Mouse (Mus musculus) MEL (cell line): ENCODE results near the gene Zfand2a. TPM values are rescaled to one million over a fixed set of nuclear protein-coding genes. Genes with fewer than 3 reads are reported as not detected.
A peak's percentile ranks its signal among the peaks of the same experiment; 100 is the strongest.

ENCODE experiments used
- DNase-seq: peaks from one replicate; pipeline ENCODE4 v3.0.0; 2011; ENCODE audit warnings: low read depth, low spot score
- H3K27ac ChIP-seq: 2 replicates; pipeline ENCODE4 v1.5.1; 2012; ENCODE audit warnings: low read depth, mild to moderate bottlenecking, control low read depth, low read length, moderate library complexity; ENCODE audit not compliant: control insufficient read depth
- H3K27me3 ChIP-seq, 2 experiments: fragments of 150-350 bp in 1 of 2; sonication (generic) in 1 of 2; 2 replicates each; pipeline ENCODE4 v1.6.1; 2012; ENCODE audit warnings: low read length in 2 of 2, mild to moderate bottlenecking in 2 of 2, improper control_type of control experiment in 1 of 2, moderate library complexity in 1 of 2; ENCODE audit not compliant: insufficient read depth in 2 of 2, control insufficient read depth in 1 of 2
- H3K36me3 ChIP-seq, 2 experiments: 2 replicates each; pipeline ENCODE4 v1.6.1; 2012 to 2014; ENCODE audit warnings: low read length in 2 of 2, improper control_type of control experiment in 1 of 2, inconsistent platforms in 1 of 2, mild to moderate bottlenecking in 1 of 2; ENCODE audit not compliant: insufficient read depth in 2 of 2, control insufficient read depth in 1 of 2
- H3K4me1 ChIP-seq, 2 experiments: fragments of 150-350 bp in 1 of 2; sonication (generic) in 1 of 2; 2 replicates each; pipeline ENCODE4 v1.6.1; 2012; ENCODE audit warnings: low read length in 2 of 2, improper control_type of control experiment in 1 of 2, mild to moderate bottlenecking in 1 of 2; ENCODE audit not compliant: insufficient read depth in 2 of 2, control insufficient read depth in 1 of 2
- H3K4me3 ChIP-seq, 2 experiments: fragments of 150-350 bp in 1 of 2; sonication (generic) in 1 of 2; 2 replicates each; pipeline ENCODE4 v1.5.1; 2012; ENCODE audit warnings: low read depth in 2 of 2, low read length in 2 of 2, mild to moderate bottlenecking in 2 of 2, moderate library complexity in 2 of 2, control low read depth in 1 of 2, improper control_type of control experiment in 1 of 2; ENCODE audit not compliant: control insufficient read depth in 1 of 2, insufficient read depth in 1 of 2
- H3K79me2 ChIP-seq: 2 replicates; pipeline ENCODE4 v1.6.1; 2012; ENCODE audit warnings: mild to moderate bottlenecking, low read length, moderate library complexity; ENCODE audit not compliant: control insufficient read depth, poor library complexity, insufficient read depth
- H3K9ac ChIP-seq: 2 replicates; pipeline ENCODE4 v1.6.1; 2012; ENCODE audit warnings: low read depth, mild to moderate bottlenecking, control low read depth, low read length, moderate library complexity; ENCODE audit not compliant: control insufficient read depth, poor library complexity, severe bottlenecking
- H3K9me3 ChIP-seq: fragments of 150-350 bp; sonication (generic); replicated peaks from 2 replicates; pipeline ENCODE4 v1.6.1; 2012; ENCODE audit warnings: mild to moderate bottlenecking, low read length, improper control_type of control experiment, moderate library complexity; ENCODE audit not compliant: insufficient read depth
- CHD1 ChIP-seq: IDR thresholded peaks from 2 replicates; pipeline ENCODE4 v1.6.1; 2012; ENCODE audit warnings: low read depth, mild to moderate bottlenecking, inconsistent platforms, low read length, improper control_type of control experiment
- E2F4 ChIP-seq: IDR thresholded peaks from 2 replicates; pipeline ENCODE4 v1.6.1; 2011; ENCODE audit warnings: low read depth, low read length, improper control_type of control experiment, borderline replicate concordance
- EP300 ChIP-seq, 2 experiments: IDR thresholded peaks; 2 replicates each; pipeline ENCODE4 v1.6.1; 2011; ENCODE audit warnings: improper control_type of control experiment in 2 of 2, low read length in 2 of 2, low read depth in 1 of 2, mild to moderate bottlenecking in 1 of 2
- MAFK ChIP-seq: IDR thresholded peaks from 2 replicates; pipeline ENCODE4 v1.6.1; 2011; ENCODE audit warnings: low read depth, mild to moderate bottlenecking, low read length, improper control_type of control experiment, borderline replicate concordance
- MAZ ChIP-seq: IDR thresholded peaks from 2 replicates; pipeline ENCODE4 v1.6.1; 2012; ENCODE audit warnings: low read depth, mild to moderate bottlenecking, inconsistent platforms, low read length, improper control_type of control experiment
- MEF2A ChIP-seq: IDR thresholded peaks from 2 replicates; pipeline ENCODE4 v1.6.1; 2014; ENCODE audit warnings: low read depth, mild to moderate bottlenecking, inconsistent platforms, low read length, improper control_type of control experiment; ENCODE audit not compliant: poor library complexity, insufficient replicate concordance, severe bottlenecking; ENCODE audit errors: extremely low read depth
- MYB ChIP-seq: IDR thresholded peaks from 2 replicates; pipeline ENCODE4 v1.6.1; 2011; ENCODE audit warnings: mild to moderate bottlenecking, low read depth, low read length, improper control_type of control experiment
- NELFE ChIP-seq: IDR thresholded peaks from 2 replicates; pipeline ENCODE4 v1.6.1; 2011; ENCODE audit warnings: low read depth, low read length, improper control_type of control experiment
- NRF1 ChIP-seq: IDR thresholded peaks from 2 replicates; pipeline ENCODE4 v1.6.1; 2014; ENCODE audit warnings: low read depth, mild to moderate bottlenecking, inconsistent platforms, low read length, improper control_type of control experiment, moderate library complexity; ENCODE audit not compliant: poor library complexity, insufficient read depth, severe bottlenecking
- POLR2A ChIP-seq, 2 experiments: IDR thresholded peaks; 2 replicates each; pipeline ENCODE4 v1.6.1; 2011 to 2012; ENCODE audit warnings: low read length in 2 of 2, mild to moderate bottlenecking in 2 of 2, control low read depth in 1 of 2, improper control_type of control experiment in 1 of 2, low read depth in 1 of 2, moderate library complexity in 1 of 2; ENCODE audit not compliant: control insufficient read depth in 1 of 2, insufficient read depth in 1 of 2, poor library complexity in 1 of 2
- POLR2AphosphoS5 ChIP-seq: IDR thresholded peaks from 2 replicates; pipeline ENCODE4 v1.6.1; 2012; ENCODE audit warnings: low read depth, borderline replicate concordance, mild to moderate bottlenecking, inconsistent platforms, low read length, moderate library complexity, mixed read lengths
- RAD21 ChIP-seq: IDR thresholded peaks from 2 replicates; pipeline ENCODE4 v1.6.1; 2011; ENCODE audit warnings: mild to moderate bottlenecking, low read depth, low read length, improper control_type of control experiment
- TBP ChIP-seq: IDR thresholded peaks from 2 replicates; pipeline ENCODE4 v1.8.0; 2011; ENCODE audit warnings: low read depth, low read length, improper control_type of control experiment
- TCF12 ChIP-seq: IDR thresholded peaks from 2 replicates; pipeline ENCODE4 v1.6.1; 2014; ENCODE audit warnings: low read depth, mild to moderate bottlenecking, inconsistent platforms, low read length, improper control_type of control experiment, moderate library complexity
- UBTF ChIP-seq: IDR thresholded peaks from 2 replicates; pipeline ENCODE4 v1.6.1; 2012; ENCODE audit warnings: low read depth, mild to moderate bottlenecking, inconsistent platforms, low read length, improper control_type of control experiment, moderate library complexity, borderline replicate concordance; ENCODE audit not compliant: insufficient read depth
- USF2 ChIP-seq, 2 experiments: IDR thresholded peaks; 2 replicates each; pipeline ENCODE4 v1.6.1; 2011 to 2012; ENCODE audit warnings: improper control_type of control experiment in 2 of 2, low read length in 2 of 2, borderline replicate concordance in 1 of 2, inconsistent platforms in 1 of 2, low read depth in 1 of 2, mild to moderate bottlenecking in 1 of 2; ENCODE audit not compliant: insufficient read depth in 1 of 2
- ZC3H11A ChIP-seq: IDR thresholded peaks from 2 replicates; pipeline ENCODE4 v1.6.1; 2012; ENCODE audit warnings: low read depth, mild to moderate bottlenecking, inconsistent platforms, low read length, improper control_type of control experiment
- ZKSCAN1 ChIP-seq: IDR thresholded peaks from 2 replicates; pipeline ENCODE4 v1.6.1; 2012; ENCODE audit warnings: low read depth, mild to moderate bottlenecking, inconsistent platforms, low read length, improper control_type of control experiment, moderate library complexity
- polyA plus RNA-seq, 2 experiments: library from polyadenylated mRNA; stranded (reverse) in 1 of 2; unstranded in 1 of 2; fragments of >175 nt in 1 of 2; fragments of >200 nt in 1 of 2; gene quantifications; 2 replicates each; pipeline versions ENCODE4 v1.2.1 to v1.2.4; 2012; ENCODE audit warnings: low replicate concordance in 2 of 2, low read depth in 1 of 2; ENCODE audit not compliant: insufficient read length in 2 of 2, insufficient read depth in 1 of 2, missing spikeins in 1 of 2
- total RNA-seq: library from RNA; depleted of rRNA; stranded (reverse); fragments of 300-350 nt; gene quantifications from 2 replicates; pipeline ENCODE4 v1.2.3, GENCODE M21; 2012

Gene Zfand2a
- total and polyA plus RNA-seq, 3 experiments: 13.8 to 15.3 TPM; not detected in 1

GRCm38 (mm10) chr5:139432333-139432732 lies 52.0 kb downstream of the Zfand2a start (continued):
- TF ChIP-seq UBTF: no peak
- no peak for TF ChIP-seq E2F4
- TF ChIP-seq TBP: no peak
- no peak for TF ChIP-seq MEF2A
- TF ChIP-seq CHD1: no peak
- no peak for TF ChIP-seq EP300 (IDR thresholded peaks at IDR 0.05; ENCODE audit: low read depth in 1 of 2, low read length in 2 of 2)
- no peak for TF ChIP-seq POLR2A (IDR thresholded peaks at IDR 0.05; ENCODE audit: control insufficient read depth in 1 of 2, insufficient read depth in 1 of 2, low read depth in 1 of 2, low read length in 2 of 2, poor library complexity in 1 of 2)

GRCm38 (mm10) chr5:139429818-139430341 lies 54.5 kb downstream of the Zfand2a start:
- Histone ChIP-seq H3K4me3 (no peak overlapping the region), H3K4me1 (peaks cover 8 to 12% of the 10 kb centered on the region in 2 experiments), H3K9me3 (no peaks in the 10 kb centered on the region), H3K9ac (no peak overlapping the region), H3K36me3 (peaks cover 0 to 5% of the 10 kb centered on the region in 2 experiments; a peak in 1 of 4 replicates), H3K27ac (no peak overlapping the region), H3K27me3 (no peaks in the 10 kb centered on the region), H3K79me2 (no peaks in the 10 kb centered on the region)
- TF ChIP-seq MYB: no peak
- TF ChIP-seq MAZ: 0 out of 2 replicates have a peak, but pooled peaks have one; percentile 20
- no peak for TF ChIP-seq ZC3H11A
- peak; percentile 36 for DNase-seq

GRCm38 (mm10) chr5:139427989-139428388 lies 56.4 kb downstream of the Zfand2a start:
- peaks cover 8 to 12% of the 10 kb centered on the region in 2 experiments for H3K4me1 ChIP-seq
- H3K27ac ChIP-seq: no peak overlapping the region
- peak; percentile 17 for DNase-seq
- no peaks in the 10 kb centered on the region for H3K27me3 ChIP-seq
- peaks cover 0 to 5% of the 10 kb centered on the region in 2 experiments; a peak in 1 of 4 replicates for H3K36me3 ChIP-seq
- H3K4me3 ChIP-seq: no peak overlapping the region
- TF ChIP-seq NRF1 (no peak), ZC3H11A (no peak), POLR2AphosphoS5 (no peak), USF2 (IDR thresholded peaks at IDR 0.05; ENCODE audit: borderline replicate concordance in 1 of 2, insufficient read depth in 1 of 2, low read depth in 1 of 2, low read length in 2 of 2) (no peak), RAD21 (no peak), MAFK (no peak), UBTF (no peak), ZKSCAN1 (no peak), NELFE (no peak), TCF12 (no peak), CHD1 (no peak)
- TF ChIP-seq, all 39 proteins: peak for 0
- Histone ChIP-seq H3K9ac (no peak overlapping the region), H3K9me3 (no peaks in the 10 kb centered on the region), H3K79me2 (no peaks in the 10 kb centered on the region)
